Mouse (Mus musculus) cerebral cortex, adult 2 months (tissue): ENCODE results near the gene Numbl.

Experiments
- WGBS: fragments of 180-500 bp; shearing (Covaris S2); methylation state at CpG from one replicate; pipeline ENCODE4 v1.1.7; 2018; 5-methylcytosine and 5-hydroxymethylcytosine counted together

Gene Numbl

GRCm38 (mm10) chr7:27258205-27258899 lies at the start of gene Numbl:
TSS of gene Numbl (plus strand) at chr7:27258433.
- WGBS = under 1% methylated on average over 47 of the region's 47 CpGs

GRCm38 (mm10) chr7:27212626-27213025 lies 45.6 kb upstream of the Numbl start:
- 71% methylated on average over 2 of the region's 2 CpGs for WGBS

GRCm38 (mm10) chr7:27218586-27218985 lies 39.6 kb upstream of the Numbl start:
- 64% methylated on average over 7 of the region's 7 CpGs for WGBS

GRCm38 (mm10) chr7:27219937-27220336 lies 38.3 kb upstream of the Numbl start:
- 91% methylated on average over 11 of the region's 11 CpGs for WGBS

GRCm38 (mm10) chr7:27221939-27222338 lies 36.3 kb upstream of the Numbl start:
- 72% methylated on average over 6 of the region's 6 CpGs for WGBS

GRCm38 (mm10) chr7:27222538-27222937 lies 35.7 kb upstream of the Numbl start:
- 76% methylated on average over 1 of the region's 1 CpGs for WGBS

- 51% methylated on average over 11 of the region's 11 CpGs for WGBS
Measured at GRCm38 (mm10) chr7:27224877-27225575, 33.2 kb upstream of the Numbl start.

- 21% methylated on average over 9 of the region's 9 CpGs for WGBS
Measured at GRCm38 (mm10) chr7:27227276-27227675, 31.0 kb upstream of the Numbl start.

- 1% methylated on average over 10 of the region's 10 CpGs for WGBS
Measured at GRCm38 (mm10) chr7:27227676-27228075, 30.6 kb upstream of the Numbl start.

GRCm38 (mm10) chr7:27228281-27228821 lies 29.9 kb upstream of the Numbl start, which contains the start of gene Itpkc:
TSS of gene Itpkc (minus strand) at chr7:27228661.
- WGBS = under 1% methylated on average over 49 of the region's 49 CpGs

GRCm38 (mm10) chr7:27228865-27229264 lies 29.4 kb upstream of the Numbl start:
- 11% methylated on average over 6 of the region's 6 CpGs for WGBS

GRCm38 (mm10) chr7:27230781-27231180 lies 27.5 kb upstream of the Numbl start:
- WGBS = 82% methylated on average over 4 of the region's 4 CpGs

GRCm38 (mm10) chr7:27231693-27232331 lies 26.4 kb upstream of the Numbl start:
- 24% methylated on average over 7 of the region's 7 CpGs for WGBS

- under 1% methylated on average over 25 of the region's 25 CpGs for WGBS
Measured at GRCm38 (mm10) chr7:27232781-27233281, 25.4 kb upstream of the Numbl start, which contains the start of gene Coq8b. TSS of gene Coq8b (plus strand) at chr7:27233023.

- 0% methylated on average over 6 of the region's 6 CpGs for WGBS
Measured at GRCm38 (mm10) chr7:27233300-27233699, 24.9 kb upstream of the Numbl start.

- WGBS = 77% methylated on average over 2 of the region's 2 CpGs
Measured at GRCm38 (mm10) chr7:27235726-27236125, 22.5 kb upstream of the Numbl start.

- WGBS = 88% methylated on average over 2 of the region's 2 CpGs
Measured at GRCm38 (mm10) chr7:27237527-27237926, 20.7 kb upstream of the Numbl start.

GRCm38 (mm10) chr7:27238568-27238967 lies 19.7 kb upstream of the Numbl start:
- 88% methylated on average over 5 of the region's 5 CpGs for WGBS

- WGBS = 84% methylated on average over 8 of the region's 8 CpGs
Measured at GRCm38 (mm10) chr7:27243211-27243610, 15.0 kb upstream of the Numbl start.

GRCm38 (mm10) chr7:27244088-27244487 lies 14.1 kb upstream of the Numbl start:
- WGBS = 83% methylated on average over 2 of the region's 2 CpGs

- WGBS = 93% methylated on average over 2 of the region's 2 CpGs
Measured at GRCm38 (mm10) chr7:27249146-27249545, 9.1 kb upstream of the Numbl start.

GRCm38 (mm10) chr7:27249928-27250327 lies 8.3 kb upstream of the Numbl start:
- 73% methylated on average over 5 of the region's 5 CpGs for WGBS
